Mouse (Mus musculus): ENCODE results near the gene Slc25a44. TPM values are rescaled to one million over a fixed set of nuclear protein-coding genes. Genes with fewer than 3 reads are reported as not detected.

Slc25a44 gene
- polyA plus RNA-seq, 1 experiment from 2014 or later = 40.4 TPM

- H3K9ac ChIP-seq = no peak overlapping the region
- no peaks in the 10 kb centered on the region for H3K27me3 ChIP-seq
- peaks cover 20% of the 10 kb centered on the region for H3K4me1 ChIP-seq (replicated peaks)
- no peaks in the 10 kb centered on the region for H3K36me3 ChIP-seq
- H3K4me3 ChIP-seq = no peak overlapping the region
- WGBS = 93% methylated on average over 4 of the region's 4 CpGs
- no peak for ATAC-seq (ENCODE audit: low FRiP score, low read depth)
- H3K4me2 ChIP-seq = no peak overlapping the region
- H3K27ac ChIP-seq (replicated peaks) = no peak overlapping the region
- H3K9me3 ChIP-seq = no peaks in the 10 kb centered on the region
Observed at GRCm38 (mm10) chr3:88427342-88427905, 2.5 kb upstream of the Slc25a44 start.

GRCm38 (mm10) chr3:88425708-88426420, 925 bp upstream of the Slc25a44 start:
- Histone ChIP-seq H3K27ac (replicated peaks) (peak overlapping the region; percentile 14; the same call in 1 of the 2 replicates), H3K36me3 (peaks cover 2% of the 10 kb centered on the region; the same call in 1 of the 2 replicates), H3K9ac (no peak overlapping the region), H3K27me3 (no peaks in the 10 kb centered on the region), H3K9me3 (no peaks in the 10 kb centered on the region), H3K4me3 (peak overlapping the region; percentile 84), H3K4me2 (peak overlapping the region; percentile 88; the same call in 1 of the 2 replicates), H3K4me1 (replicated peaks) (peaks cover 32% of the 10 kb centered on the region)
- WGBS = 87% methylated on average over 10 of the region's 10 CpGs
- no peak for ATAC-seq (ENCODE audit: low FRiP score, low read depth)

- 8% methylated on average over 2 of the region's 2 CpGs for WGBS
- no peak overlapping the region for H3K9ac ChIP-seq
- H3K4me1 ChIP-seq (replicated peaks) = peaks cover 32% of the 10 kb centered on the region
- H3K4me3 ChIP-seq = peak overlapping the region; percentile 84
- H3K27ac ChIP-seq (replicated peaks) = peak overlapping the region; percentile 14; the same call in 1 of the 2 replicates
- H3K27me3 ChIP-seq = no peaks in the 10 kb centered on the region
- H3K4me2 ChIP-seq = peak overlapping the region; percentile 88
- ATAC-seq (ENCODE audit: low FRiP score, low read depth) = no peak
- no peaks in the 10 kb centered on the region for H3K9me3 ChIP-seq
- H3K36me3 ChIP-seq = peaks cover 8% of the 10 kb centered on the region
Observed at GRCm38 (mm10) chr3:88425330-88425689, 371 bp upstream of the Slc25a44 start.

- Histone ChIP-seq H3K4me2 (peak overlapping the region; percentile 27), H3K27ac (replicated peaks) (peak overlapping the region; percentile 25; the same call in 1 of the 2 replicates), H3K9ac (no peak overlapping the region), H3K27me3 (no peaks in the 10 kb centered on the region), H3K9me3 (no peaks in the 10 kb centered on the region), H3K4me1 (replicated peaks) (peaks cover 43% of the 10 kb centered on the region), H3K4me3 (no peak overlapping the region), H3K36me3 (peaks cover 30% of the 10 kb centered on the region)
- WGBS = 25% methylated on average over 9 of the region's 9 CpGs
- ATAC-seq (ENCODE audit: low FRiP score, low read depth) = no peak; the same call in 1 of the 2 replicates
Observed at GRCm38 (mm10) chr3:88422020-88422720, 2.8 kb downstream of the Slc25a44 start.

GRCm38 (mm10) chr3:88420771-88421170, 4.2 kb downstream of the Slc25a44 start:
- Histone ChIP-seq H3K4me1 (replicated peaks) (peaks cover 43% of the 10 kb centered on the region), H3K9ac (no peak overlapping the region), H3K36me3 (peaks cover 37% of the 10 kb centered on the region), H3K27ac (replicated peaks) (no peak overlapping the region), H3K9me3 (no peaks in the 10 kb centered on the region), H3K4me3 (no peak overlapping the region), H3K27me3 (no peaks in the 10 kb centered on the region), H3K4me2 (no peak overlapping the region)
- no peak for ATAC-seq (ENCODE audit: low FRiP score, low read depth)
- 96% methylated on average over 19 of the region's 19 CpGs for WGBS

- no peaks in the 10 kb centered on the region for H3K27me3 ChIP-seq
- no peak overlapping the region for H3K9ac ChIP-seq
- H3K9me3 ChIP-seq = no peaks in the 10 kb centered on the region
- peaks cover 53% of the 10 kb centered on the region for H3K36me3 ChIP-seq
- no peak overlapping the region for H3K27ac ChIP-seq (replicated peaks)
- H3K4me1 ChIP-seq (replicated peaks) = peaks cover 29% of the 10 kb centered on the region
- H3K4me2 ChIP-seq = no peak overlapping the region
- WGBS = 86% methylated on average over 6 of the region's 6 CpGs
- ATAC-seq (ENCODE audit: low FRiP score, low read depth) = no peak
- no peak overlapping the region for H3K4me3 ChIP-seq
Observed at GRCm38 (mm10) chr3:88418016-88418415, 6.9 kb downstream of the Slc25a44 start.

- H3K9me3 ChIP-seq = no peaks in the 10 kb centered on the region
- no peak overlapping the region for H3K4me3 ChIP-seq
- H3K9ac ChIP-seq = no peak overlapping the region
- H3K36me3 ChIP-seq = peaks cover 64% of the 10 kb centered on the region
- peaks cover 14% of the 10 kb centered on the region for H3K4me1 ChIP-seq (replicated peaks)
- no peaks in the 10 kb centered on the region for H3K27me3 ChIP-seq
- WGBS = 89% methylated on average over 4 of the region's 4 CpGs
- H3K4me2 ChIP-seq = no peak overlapping the region
- H3K27ac ChIP-seq (replicated peaks) = no peak overlapping the region
- no peak for ATAC-seq (ENCODE audit: low FRiP score, low read depth)
Observed at GRCm38 (mm10) chr3:88415668-88416067, 9.3 kb downstream of the Slc25a44 start.

GRCm38 (mm10) chr3:88412636-88413035, 12.3 kb downstream of the Slc25a44 start:
- whole genome bisulfite sequencing = 93% methylated on average over 11 of the region's 11 CpGs
- Histone ChIP-seq H3K9ac (no peak overlapping the region), H3K36me3 (peaks cover 41% of the 10 kb centered on the region), H3K4me3 (no peak overlapping the region), H3K4me2 (no peak overlapping the region), H3K27ac (replicated peaks) (no peak overlapping the region), H3K27me3 (no peaks in the 10 kb centered on the region), H3K4me1 (replicated peaks) (peaks cover 21% of the 10 kb centered on the region), H3K9me3 (no peaks in the 10 kb centered on the region)
- ATAC-seq (ENCODE audit: low FRiP score, low read depth) = no peak

GRCm38 (mm10) chr3:88411681-88412080, 13.3 kb downstream of the Slc25a44 start:
- H3K27ac ChIP-seq (replicated peaks) = no peak overlapping the region
- H3K4me1 ChIP-seq (replicated peaks) = peaks cover 21% of the 10 kb centered on the region
- H3K4me3 ChIP-seq = no peak overlapping the region
- WGBS = 97% methylated on average over 4 of the region's 4 CpGs
- H3K36me3 ChIP-seq = peaks cover 33% of the 10 kb centered on the region
- no peak for ATAC-seq (ENCODE audit: low FRiP score, low read depth)
- H3K27me3 ChIP-seq = no peaks in the 10 kb centered on the region
- H3K4me2 ChIP-seq = no peak overlapping the region
- H3K9me3 ChIP-seq = no peaks in the 10 kb centered on the region
- no peak overlapping the region for H3K9ac ChIP-seq

GRCm38 (mm10) chr3:88410645-88411031, 14.3 kb downstream of the Slc25a44 start:
- H3K27ac ChIP-seq (replicated peaks) = peak overlapping the region; percentile 84
- peaks cover 29% of the 10 kb centered on the region for H3K36me3 ChIP-seq
- peaks cover 21% of the 10 kb centered on the region for H3K4me1 ChIP-seq (replicated peaks)
- no peaks in the 10 kb centered on the region for H3K9me3 ChIP-seq
- 29% methylated on average over 7 of the region's 7 CpGs for WGBS
- no peak for ATAC-seq (ENCODE audit: low FRiP score, low read depth)
- H3K4me2 ChIP-seq = peak overlapping the region; percentile 66
- peak overlapping the region; percentile 62 for H3K9ac ChIP-seq
- H3K27me3 ChIP-seq = no peaks in the 10 kb centered on the region
- H3K4me3 ChIP-seq = peak overlapping the region; percentile 58

GRCm38 (mm10) chr3:88409741-88410644, 14.9 kb downstream of the Slc25a44 start, which contains the start of gene Pmf1:
Gene Pmf1, minus strand, starts transcription at chr3:88410331.
- peaks cover 21% of the 10 kb centered on the region for H3K4me1 ChIP-seq (replicated peaks)
- H3K9ac ChIP-seq = peak within 1 kb of the TSS; percentile 62
- peaks cover 27% of the 10 kb centered on the region for H3K36me3 ChIP-seq
- H3K4me2 ChIP-seq = peak within 1 kb of the TSS; percentile 66
- peak; percentile 92 for ATAC-seq (ENCODE audit: low FRiP score, low read depth)
- WGBS = under 1% methylated on average over 54 of the region's 54 CpGs
- H3K27me3 ChIP-seq = no peaks in the 10 kb centered on the region
- peak within 1 kb of the TSS; percentile 58 for H3K4me3 ChIP-seq
- H3K27ac ChIP-seq (replicated peaks) = peak within 1 kb of the TSS; percentile 84
- no peaks in the 10 kb centered on the region for H3K9me3 ChIP-seq
